Mouse (Mus musculus): ENCODE measurements around the gene Ksr1. TPM values are rescaled to one million over a fixed set of nuclear protein-coding genes. Genes with fewer than 3 reads are reported as not detected.

Ksr1 gene
- polyA plus RNA-seq, 1 experiment from 2014 or later: 0.67 TPM

- no peak overlapping the region for H3K4me3 ChIP-seq (ENCODE audit: low read depth, low read length)
- no peaks in the 10 kb centered on the region for H3K27me3 ChIP-seq (ENCODE audit: control insufficient read depth, insufficient read depth, low read length)
- H3K36me3 ChIP-seq (ENCODE audit: control insufficient read depth, insufficient read depth, low read length): no peaks in the 10 kb centered on the region
- no peaks in the 10 kb centered on the region for H3K9me3 ChIP-seq (ENCODE audit: control insufficient read depth, low read length)
- no peak for ATAC-seq (ENCODE audit: low FRiP score, low TSS enrichment)
- no peaks in the 10 kb centered on the region; the same call in 1 of the 2 replicates for H3K4me1 ChIP-seq (replicated peaks; ENCODE audit: control insufficient read depth, insufficient read depth)
- H3K4me2 ChIP-seq (replicated peaks; ENCODE audit: low read depth): no peak overlapping the region
- H3K9ac ChIP-seq (ENCODE audit: low read length): no peak overlapping the region
- no peak for TF ChIP-seq CTCF (IDR thresholded peaks at IDR 0.05; ENCODE audit: low read depth)
- TF ChIP-seq EP300 (optimal IDR thresholded peaks at IDR 0.05): no peak
- WGBS: 86% methylated on average over 7 of the region's 7 CpGs
- H3K27ac ChIP-seq (replicated peaks): no peak overlapping the region
- DNase-seq (ENCODE audit: low spot score): no peak
Measured at GRCm38 (mm10) chr11:79128233-79128632, 18.0 kb downstream of the Ksr1 start.

GRCm38 (mm10) chr11:79126963-79127362 is 19.2 kb downstream of the Ksr1 start:
- ATAC-seq (ENCODE audit: low FRiP score, low TSS enrichment): no peak
- no peak overlapping the region for H3K4me3 ChIP-seq (ENCODE audit: low read depth, low read length)
- H3K27me3 ChIP-seq (ENCODE audit: control insufficient read depth, insufficient read depth, low read length): no peaks in the 10 kb centered on the region
- H3K9me3 ChIP-seq (ENCODE audit: control insufficient read depth, low read length): no peaks in the 10 kb centered on the region
- H3K4me2 ChIP-seq (replicated peaks; ENCODE audit: low read depth): no peak overlapping the region
- H3K9ac ChIP-seq (ENCODE audit: low read length): no peak overlapping the region
- WGBS: 78% methylated on average over 3 of the region's 3 CpGs
- DNase-seq (ENCODE audit: low spot score): no peak
- TF ChIP-seq EP300 (optimal IDR thresholded peaks at IDR 0.05) (no peak), CTCF (IDR thresholded peaks at IDR 0.05; ENCODE audit: low read depth) (no peak)
- H3K27ac ChIP-seq (replicated peaks): no peak overlapping the region
- H3K36me3 ChIP-seq (ENCODE audit: control insufficient read depth, insufficient read depth, low read length): no peaks in the 10 kb centered on the region
- H3K4me1 ChIP-seq (replicated peaks; ENCODE audit: control insufficient read depth, insufficient read depth): no peaks in the 10 kb centered on the region; the same call in 1 of the 2 replicates

GRCm38 (mm10) chr11:79125775-79126174 is 20.4 kb downstream of the Ksr1 start:
- Histone ChIP-seq H3K27me3 (ENCODE audit: control insufficient read depth, insufficient read depth, low read length) (no peaks in the 10 kb centered on the region), H3K4me1 (replicated peaks; ENCODE audit: control insufficient read depth, insufficient read depth) (no peaks in the 10 kb centered on the region), H3K9ac (ENCODE audit: low read length) (no peak overlapping the region), H3K4me2 (replicated peaks; ENCODE audit: low read depth) (no peak overlapping the region), H3K4me3 (ENCODE audit: low read depth, low read length) (no peak overlapping the region), H3K36me3 (ENCODE audit: control insufficient read depth, insufficient read depth, low read length) (no peaks in the 10 kb centered on the region), H3K9me3 (ENCODE audit: control insufficient read depth, low read length) (no peaks in the 10 kb centered on the region), H3K27ac (replicated peaks) (no peak overlapping the region)
- no peak for ATAC-seq (ENCODE audit: low FRiP score, low TSS enrichment)
- no peak for TF ChIP-seq CTCF (IDR thresholded peaks at IDR 0.05; ENCODE audit: low read depth)
- TF ChIP-seq EP300 (optimal IDR thresholded peaks at IDR 0.05): no peak
- 77% methylated on average over 8 of the region's 8 CpGs for WGBS
- DNase-seq (ENCODE audit: low spot score): no peak

- DNase-seq (ENCODE audit: low spot score): no peak
Measured at GRCm38 (mm10) chr11:79122556-79122955, 23.7 kb downstream of the Ksr1 start.

GRCm38 (mm10) chr11:79120087-79120486 is 26.1 kb downstream of the Ksr1 start:
- H3K27ac ChIP-seq (replicated peaks): no peak overlapping the region
- ATAC-seq (ENCODE audit: low FRiP score, low TSS enrichment): no peak

More at GRCm38 (mm10) chr11:79122556-79122955, 23.7 kb downstream of the Ksr1 start:
- Histone ChIP-seq H3K4me1 (replicated peaks; ENCODE audit: control insufficient read depth, insufficient read depth) (no peaks in the 10 kb centered on the region), H3K4me3 (ENCODE audit: low read depth, low read length) (no peak overlapping the region), H3K27me3 (ENCODE audit: control insufficient read depth, insufficient read depth, low read length) (no peaks in the 10 kb centered on the region), H3K9me3 (ENCODE audit: control insufficient read depth, low read length) (no peaks in the 10 kb centered on the region), H3K36me3 (ENCODE audit: control insufficient read depth, insufficient read depth, low read length) (no peaks in the 10 kb centered on the region), H3K4me2 (replicated peaks; ENCODE audit: low read depth) (no peak overlapping the region), H3K9ac (ENCODE audit: low read length) (no peak overlapping the region), H3K27ac (replicated peaks) (no peak overlapping the region)
- 89% methylated on average over 10 of the region's 10 CpGs for WGBS
- no peak for TF ChIP-seq CTCF (IDR thresholded peaks at IDR 0.05; ENCODE audit: low read depth)
- TF ChIP-seq EP300 (optimal IDR thresholded peaks at IDR 0.05): no peak
- no peak for ATAC-seq (ENCODE audit: low FRiP score, low TSS enrichment)

GRCm38 (mm10) chr11:79118918-79119377 is 27.3 kb downstream of the Ksr1 start:
- ATAC-seq (ENCODE audit: low FRiP score, low TSS enrichment): peak; percentile 47
- no peaks in the 10 kb centered on the region for H3K9me3 ChIP-seq (ENCODE audit: control insufficient read depth, low read length)
- no peak overlapping the region for H3K27ac ChIP-seq (replicated peaks)
- TF ChIP-seq EP300 (optimal IDR thresholded peaks at IDR 0.05) (no peak), CTCF (IDR thresholded peaks at IDR 0.05; ENCODE audit: low read depth) (no peak)
- 53% methylated on average over 5 of the region's 5 CpGs for WGBS
- no peaks in the 10 kb centered on the region for H3K27me3 ChIP-seq (ENCODE audit: control insufficient read depth, insufficient read depth, low read length)
- no peaks in the 10 kb centered on the region for H3K36me3 ChIP-seq (ENCODE audit: control insufficient read depth, insufficient read depth, low read length)
- no peak overlapping the region for H3K4me3 ChIP-seq (ENCODE audit: low read depth, low read length)
- no peaks in the 10 kb centered on the region for H3K4me1 ChIP-seq (replicated peaks; ENCODE audit: control insufficient read depth, insufficient read depth)
- H3K9ac ChIP-seq (ENCODE audit: low read length): no peak overlapping the region
- DNase-seq (ENCODE audit: low spot score): no peak
- H3K4me2 ChIP-seq (replicated peaks; ENCODE audit: low read depth): no peak overlapping the region

More at GRCm38 (mm10) chr11:79120087-79120486, 26.1 kb downstream of the Ksr1 start:
- WGBS: 68% methylated on average over 3 of the region's 3 CpGs
- Histone ChIP-seq H3K9me3 (ENCODE audit: control insufficient read depth, low read length) (no peaks in the 10 kb centered on the region), H3K27me3 (ENCODE audit: control insufficient read depth, insufficient read depth, low read length) (no peaks in the 10 kb centered on the region), H3K9ac (ENCODE audit: low read length) (no peak overlapping the region), H3K4me3 (ENCODE audit: low read depth, low read length) (no peak overlapping the region), H3K36me3 (ENCODE audit: control insufficient read depth, insufficient read depth, low read length) (no peaks in the 10 kb centered on the region), H3K4me1 (replicated peaks; ENCODE audit: control insufficient read depth, insufficient read depth) (no peaks in the 10 kb centered on the region), H3K4me2 (replicated peaks; ENCODE audit: low read depth) (no peak overlapping the region)
- DNase-seq (ENCODE audit: low spot score): no peak
- no peak for TF ChIP-seq CTCF (IDR thresholded peaks at IDR 0.05; ENCODE audit: low read depth)
- no peak for TF ChIP-seq EP300 (optimal IDR thresholded peaks at IDR 0.05)
